Mouse (Mus musculus): ENCODE measurements around the gene Prok2.

GRCm38 (mm10) chr6:99692206-99692915 lies 33.8 kb downstream of the Prok2 start, which contains the start of gene Gpr27:
- no peak for TF ChIP-seq BHLHE40 (IDR thresholded peaks at IDR 0.05; ENCODE audit: borderline replicate concordance, low read depth, low read length)
- no peak for TF ChIP-seq CTCF (IDR thresholded peaks at IDR 0.05 in 2 of 3, conservative IDR thresholded peaks at IDR 0.05 in 1 of 3; ENCODE audit: control insufficient read depth in 1 of 3, insufficient read depth in 1 of 3, low read depth in 2 of 3, low read length in 3 of 3, poor library complexity in 1 of 3, severe bottlenecking in 1 of 3)
- no peak for TF ChIP-seq POLR2A (IDR thresholded peaks at IDR 0.05; ENCODE audit: control insufficient read depth in 1 of 2, insufficient read depth in 1 of 2, low read depth in 1 of 2, low read length in 2 of 2, poor library complexity in 1 of 2)
- no peak for TF ChIP-seq USF2 (IDR thresholded peaks at IDR 0.05; ENCODE audit: borderline replicate concordance in 1 of 2, insufficient read depth in 1 of 2, low read depth in 1 of 2, low read length in 2 of 2)
- TF ChIP-seq ETS1 (IDR thresholded peaks at IDR 0.05; ENCODE audit: low read depth, low read length) = no peak
- no peak for TF ChIP-seq NRF1 (IDR thresholded peaks at IDR 0.05; ENCODE audit: insufficient read depth, low read depth, low read length, poor library complexity, severe bottlenecking)
- TF ChIP-seq CHD2 (IDR thresholded peaks at IDR 0.05; ENCODE audit: low read length) = no peak
- no peak for TF ChIP-seq EP300 (IDR thresholded peaks at IDR 0.05; ENCODE audit: low read depth in 1 of 2, low read length in 2 of 2)
- TF ChIP-seq HCFC1 (IDR thresholded peaks at IDR 0.05; ENCODE audit: low read depth, low read length) = no peak
- no peak for TF ChIP-seq MYC (IDR thresholded peaks at IDR 0.05; ENCODE audit: low read depth, low read length)

Data from MEL (cell line).